Mouse (Mus musculus): ENCODE results near the gene Lrg1.
"Not testable (repeated sequence)": the region's sequence is repeated elsewhere in the genome, so short reads cannot be mapped to it uniquely, and the experiment has no call there.

Gene Lrg1

GRCm38 (mm10) chr17:56109219-56110051 is 12.4 kb downstream of the Lrg1 start, which contains the start of gene Plin4:
Gene Plin4 (minus strand): TSS chr17:56109803.
- in situ Hi-C loops (cut with MboI, MseI): no loop called here

GRCm38 (mm10) chr17:56108334-56109044 is 13.3 kb downstream of the Lrg1 start:
- in situ Hi-C loops (cut with MboI, MseI): no loop called here

GRCm38 (mm10) chr17:56107736-56108135 is 14.1 kb downstream of the Lrg1 start:
- in situ Hi-C loops (cut with MboI, MseI): no loop called here

GRCm38 (mm10) chr17:56106981-56107380 is 14.8 kb downstream of the Lrg1 start:
- in situ Hi-C loops (cut with MboI, MseI): no loop called here

- in situ Hi-C loops (cut with MboI, MseI): not testable (repeated sequence)
Observed at GRCm38 (mm10) chr17:56106436-56106835, 15.4 kb downstream of the Lrg1 start.

- in situ Hi-C loops (cut with MboI, MseI): not testable (repeated sequence)
Observed at GRCm38 (mm10) chr17:56104821-56105220, 17.0 kb downstream of the Lrg1 start.

- in situ Hi-C loops (cut with MboI, MseI): no loop called here
Observed at GRCm38 (mm10) chr17:56103465-56104285, 18.1 kb downstream of the Lrg1 start.

GRCm38 (mm10) chr17:56102927-56103326 is 18.9 kb downstream of the Lrg1 start:
- in situ Hi-C loops (cut with MboI, MseI): no loop called here

- in situ Hi-C loops (cut with MboI, MseI): no loop called here
Observed at GRCm38 (mm10) chr17:56102158-56102557, 19.6 kb downstream of the Lrg1 start.

GRCm38 (mm10) chr17:56100811-56101210 is 21.0 kb downstream of the Lrg1 start:
- in situ Hi-C loops (cut with MboI, MseI): no loop called here

- in situ Hi-C loops (cut with MboI, MseI): no loop called here
Observed at GRCm38 (mm10) chr17:56098711-56099572, 22.9 kb downstream of the Lrg1 start.

- in situ Hi-C loops (cut with MboI, MseI): no loop called here
Observed at GRCm38 (mm10) chr17:56098180-56098579, 23.6 kb downstream of the Lrg1 start.

- in situ Hi-C loops (cut with MboI, MseI): no loop called here
Observed at GRCm38 (mm10) chr17:56096883-56097282, 24.9 kb downstream of the Lrg1 start.

GRCm38 (mm10) chr17:56092794-56093193 is 29.0 kb downstream of the Lrg1 start:
- in situ Hi-C loops (cut with MboI, MseI): no loop called here

GRCm38 (mm10) chr17:56092312-56092711 is 29.5 kb downstream of the Lrg1 start:
- in situ Hi-C loops (cut with MboI, MseI): no loop called here

- in situ Hi-C loops (cut with MboI, MseI): no loop called here
Observed at GRCm38 (mm10) chr17:56080781-56081585, 40.8 kb downstream of the Lrg1 start.

- in situ Hi-C loops (cut with MboI, MseI): no loop called here
Observed at GRCm38 (mm10) chr17:56079921-56080320, 41.9 kb downstream of the Lrg1 start.

- in situ Hi-C loops (cut with MboI, MseI): no loop called here
Observed at GRCm38 (mm10) chr17:56078880-56079795, 42.7 kb downstream of the Lrg1 start, which contains the start of gene Hdgfl2. Gene Hdgfl2 (plus strand): TSS chr17:56079634.

- in situ Hi-C loops (cut with MboI, MseI): not testable (repeated sequence)
Observed at GRCm38 (mm10) chr17:56078361-56078760, 43.4 kb downstream of the Lrg1 start.

Data from T-helper 17 cell (primary cell).